Comparison of ENCODE assay signal across 22 mouse cellular contexts in genomic region chr3:131026336-131026735, GRCm38 (mm10).
DNase-seq lines count a peak whose midpoint lies in the region; ATAC-seq and TF ChIP-seq lines count a peak whose summit lies in the region.
"Had no signal": no experiment of that assay in that cellular context is flagged by ENCODE, and none has a peak within 500 bp of the region (broad histone marks: within the 10 kb centered on the region; RNA-seq: fewer than 3 reads in every experiment).

No protein-coding gene starts in this region.

- H3K4me1 ChIP-seq in midbrain, postnatal 0 days (ENCODE audit: insufficient read depth, low read length): no peaks in the 10 kb centered on the region
- H3K4me1 ChIP-seq: forebrain, embryonic 13.5 days; heart, embryonic 13.5 days had no signal

- TF ChIP-seq CTCF in midbrain, postnatal 0 days (IDR thresholded peaks at IDR 0.05): no peak

- H3K9me3 ChIP-seq in midbrain, postnatal 0 days (ENCODE audit: low read length): no peaks in the 10 kb centered on the region
- H3K9me3 ChIP-seq: embryonic facial prominence, embryonic 13.5 days; forebrain, embryonic 13.5 days; heart, embryonic 13.5 days had no signal

- H3K9ac ChIP-seq in midbrain, postnatal 0 days (replicated peaks; ENCODE audit: low read length, poor library complexity, severe bottlenecking): no peak overlapping the region
- H3K9ac ChIP-seq: embryonic facial prominence, embryonic 13.5 days; forebrain, embryonic 13.5 days; forebrain, postnatal 0 days; heart, embryonic 13.5 days; hindbrain, embryonic 14.5 days had no signal

- no peaks in the 10 kb centered on the region for H3K36me3 ChIP-seq in midbrain, postnatal 0 days (ENCODE audit: insufficient read depth, low read length)
- H3K36me3 ChIP-seq: embryonic facial prominence, embryonic 13.5 days; G1E; heart, embryonic 13.5 days had no signal

- no peak for ATAC-seq in midbrain, postnatal 0 days (ENCODE audit: low FRiP score)
- ATAC-seq: forebrain, embryonic 13.5 days; forebrain, postnatal 0 days had no signal

- WGBS in midbrain, postnatal 0 days: 94% methylated on average over 7 of the region's 7 CpGs

- H3K4me2 ChIP-seq in midbrain, postnatal 0 days (ENCODE audit: low read depth, low read length, poor library complexity, severe bottlenecking): no peak overlapping the region
- H3K4me2 ChIP-seq: embryonic facial prominence, embryonic 13.5 days; forebrain, embryonic 13.5 days; heart, embryonic 13.5 days; hindbrain, embryonic 14.5 days had no signal

- H3K27me3 ChIP-seq in midbrain, postnatal 0 days (ENCODE audit: insufficient read depth, low read length): no peaks in the 10 kb centered on the region
- H3K27me3 ChIP-seq: embryonic facial prominence, embryonic 13.5 days; forebrain, embryonic 13.5 days; heart, embryonic 13.5 days had no signal

- H3K27ac ChIP-seq in midbrain, postnatal 0 days (ENCODE audit: low read depth, low read length): no peak overlapping the region
- H3K27ac ChIP-seq: embryonic facial prominence, embryonic 13.5 days; forebrain, embryonic 13.5 days; gastrocnemius, adult 2 months; heart, embryonic 13.5 days; hindbrain, embryonic 14.5 days had no signal

- DNase-seq in CD4-positive helper T cell, adult 2 months (ENCODE audit: low read depth, low spot score): peak; percentile 40
- DNase-seq in T-cell, adult 2 months (ENCODE audit: low spot score): peak; percentile 49
- peak; percentile 66 for DNase-seq in naive thymus-derived CD4-positive, alpha-beta T cell, adult 2 months (ENCODE audit: low read depth)
- peak; percentile 35 for DNase-seq in thymus, postnatal 25 days
- DNase-seq in midbrain, postnatal 0 days (ENCODE audit: low spot score): no peak
- DNase-seq in layer of hippocampus, postnatal 14 days (ENCODE audit: low spot score in 2 of 2): no peak
- no peak for DNase-seq in frontal cortex, adult 2 months (ENCODE audit: extremely low spot score in 1 of 2, low spot score in 1 of 2)
- DNase-seq: adrenal gland, adult 2 months; adrenal gland, postnatal 25 days; cerebellum, adult 18-20 months; cerebellum, adult 9-11 months; cerebellum, postnatal 36 days; forebrain, postnatal 0 days; gastrocnemius, adult 2 months; gastrocnemius, postnatal 25 days; heart, adult 11 months; heart, postnatal 10 days had no signal

- no peak overlapping the region for H3K4me3 ChIP-seq in midbrain, postnatal 0 days (ENCODE audit: low read depth, low read length)
- H3K4me3 ChIP-seq: embryonic facial prominence, embryonic 13.5 days; forebrain, embryonic 13.5 days; gastrocnemius, adult 2 months; heart, embryonic 13.5 days had no signal

Comparison
In these comparisons a context has a peak if more than half of its experiments do, and no peak if none do; other contexts are left out.
1. DNase-seq: peak in CD4-positive helper T cell, adult 2 months (single experiment), T-cell, adult 2 months (single experiment), naive thymus-derived CD4-positive, alpha-beta T cell, adult 2 months (single experiment) and thymus, postnatal 25 days (single experiment); none in midbrain, postnatal 0 days (single experiment), layer of hippocampus, postnatal 14 days (0 of 2) and frontal cortex, adult 2 months (0 of 2).